Mouse (Mus musculus) thymus, postnatal 25 days (tissue): ENCODE data around the gene Tbp.
"Not testable (repeated sequence)": the region's sequence is repeated elsewhere in the genome, so short reads cannot be mapped to it uniquely, and the experiment has no call there.

Experiments used
- DNase-seq: peaks from one replicate; pipeline ENCODE4 v3.0.0; 2022

The Tbp gene

GRCm38 (mm10) chr17:15543868-15544267 is 44.2 kb downstream of the Tbp start:
- DNase-seq: not testable (repeated sequence)

- no peak for DNase-seq
Measured at GRCm38 (mm10) chr17:15546440-15546839, 46.8 kb downstream of the Tbp start.

GRCm38 (mm10) chr17:15549713-15550112 is 50.0 kb downstream of the Tbp start:
- DNase-seq: no peak

GRCm38 (mm10) chr17:15559946-15560345 is 60.3 kb downstream of the Tbp start:
- no peak for DNase-seq

- DNase-seq: peak; percentile 100
Measured at GRCm38 (mm10) chr17:15564014-15564927, 64.6 kb downstream of the Tbp start, which contains the start of gene Prdm9. Gene Prdm9 (minus strand): TSS chr17:15564354.

DNA sequence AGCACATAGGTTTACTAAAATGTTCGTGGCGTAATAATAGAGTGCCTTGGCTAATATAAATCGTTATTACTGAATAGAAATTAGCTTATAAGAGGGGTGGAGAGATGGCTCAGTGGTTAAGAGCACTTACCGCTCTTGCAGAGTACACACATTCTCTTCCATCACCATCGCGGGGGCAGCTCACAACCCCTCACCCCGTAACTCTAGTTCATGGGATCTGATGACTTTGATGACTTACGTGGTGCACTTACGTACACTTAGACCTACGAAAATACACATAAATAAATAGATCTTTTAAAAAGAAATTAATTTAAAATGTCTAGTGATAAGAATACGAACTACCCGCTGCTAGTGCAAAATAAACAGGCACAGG is 65.2 kb downstream of the Tbp start:
- no peak for DNase-seq

DNA sequence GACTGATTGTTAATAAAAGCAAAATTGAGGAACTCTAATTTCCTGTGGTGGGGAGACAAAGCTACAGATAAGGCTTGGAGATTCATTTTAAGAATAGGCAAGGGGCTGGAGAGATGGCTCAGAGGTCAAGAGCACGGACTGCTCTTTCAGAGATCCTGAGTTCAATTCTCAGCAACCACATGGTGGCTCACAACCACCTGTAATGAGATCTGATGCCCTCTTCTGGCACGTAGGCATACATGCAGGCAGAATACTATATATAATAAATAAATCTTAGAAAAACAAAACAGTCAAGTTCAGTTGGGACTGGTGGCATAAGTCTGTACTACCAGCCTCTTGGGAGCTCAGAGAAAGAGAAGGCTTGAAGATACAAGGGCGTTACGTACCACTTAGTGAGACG is 67.2 kb downstream of the Tbp start:
- DNase-seq: no peak

DNA sequence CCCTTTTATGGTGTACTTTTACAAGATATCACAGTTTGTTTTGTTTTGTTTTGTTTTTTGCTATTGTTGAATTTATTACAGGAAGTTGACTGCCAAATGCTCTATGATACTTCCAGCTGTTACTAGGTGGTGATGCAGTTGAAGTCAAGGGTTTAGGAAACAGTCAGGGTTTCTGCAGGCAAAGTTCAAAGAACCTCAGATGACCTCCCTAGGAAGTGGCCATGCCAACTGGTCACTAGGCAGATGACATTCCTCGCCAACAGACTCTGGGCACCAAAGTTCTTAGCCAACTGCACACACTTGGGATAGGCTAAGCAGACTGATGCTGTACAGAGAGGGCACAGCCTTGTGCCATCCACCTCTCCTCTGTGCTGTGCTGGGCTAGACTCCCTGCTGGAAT is 75.4 kb downstream of the Tbp start:
- no peak for DNase-seq

DNA sequence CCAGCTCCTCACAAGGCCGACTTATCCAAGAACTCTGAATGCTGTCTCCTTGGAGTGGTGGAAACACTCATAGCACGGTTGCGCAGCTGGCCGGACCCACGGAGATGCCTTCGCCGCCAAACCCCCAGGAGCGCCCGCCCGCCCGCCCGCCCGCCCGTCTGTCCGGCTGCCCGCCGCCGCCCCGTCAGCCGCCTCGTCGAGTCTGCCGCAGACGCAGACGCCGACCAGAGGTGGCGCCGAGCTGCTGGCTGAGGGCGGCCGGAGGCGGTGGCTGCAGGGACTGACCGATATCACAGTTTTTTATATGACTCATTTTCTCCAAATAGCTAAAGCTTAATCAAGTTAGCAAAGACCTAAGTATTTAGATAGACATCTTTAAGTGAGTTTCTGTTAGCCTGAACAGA is 77.6 kb downstream of the Tbp start:
- DNase-seq: no peak
